Mouse (Mus musculus) regulatory T cell (primary cell): ENCODE data around the gene Mcoln3.

Experiments used
- in situ Hi-C: fragments of 300-600 bp; cut with MboI, MseI; formaldehyde crosslinking; loops from one replicate; pipeline ENCODE4 v1.15.1; 2025; ENCODE audit warnings: high pct_unique_total_duplicates

Mcoln3 gene

DNA sequence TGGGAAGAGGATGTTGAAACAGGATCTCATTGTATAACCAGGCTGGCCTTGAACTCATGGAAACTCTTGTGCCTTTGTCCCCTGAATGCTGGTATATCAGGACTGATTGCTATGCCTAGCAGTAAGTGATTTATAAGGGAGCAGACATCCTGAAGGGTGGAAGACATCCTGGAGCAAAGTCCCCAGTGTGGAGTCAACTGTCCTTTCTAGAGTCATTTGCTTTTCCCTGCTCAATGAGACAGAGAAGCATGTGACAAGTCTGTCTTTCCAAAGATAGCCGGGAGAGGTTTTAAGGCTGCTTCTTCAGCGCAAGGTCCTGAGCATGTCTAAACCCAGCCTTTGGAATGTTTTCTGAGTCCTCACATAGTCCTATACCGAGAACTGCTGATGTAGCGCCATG is 52.1 kb downstream of the Mcoln3 start:
- in situ Hi-C loops, result loop anchor here (25.0 kb wide), 1 partner anchor 582 kb away; the partner anchor contains the start of gene Znhit6

DNA sequence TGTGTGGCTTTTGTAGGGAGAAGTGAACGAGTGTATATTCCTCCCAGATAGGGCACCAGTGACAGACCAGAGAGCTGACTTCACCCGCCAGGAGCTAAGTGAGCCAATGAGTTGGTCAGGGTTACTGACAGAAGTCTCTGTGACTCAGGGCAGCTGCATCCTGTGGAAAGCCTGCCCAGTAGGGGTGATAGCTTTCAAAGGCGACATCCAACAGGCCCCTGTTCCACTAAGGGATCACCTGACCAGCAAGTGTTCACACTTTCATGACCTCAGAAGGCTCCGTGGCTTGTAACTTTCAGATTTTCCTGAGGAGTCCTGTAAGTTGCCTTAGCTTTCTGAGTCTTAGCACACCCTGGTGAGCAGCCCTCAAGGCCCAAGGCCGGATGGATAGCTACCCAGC is 55.8 kb downstream of the Mcoln3 start:
- in situ Hi-C loops, result loop anchor here (25.0 kb wide), 1 partner anchor 586 kb away; the partner anchor contains the start of gene Znhit6

DNA sequence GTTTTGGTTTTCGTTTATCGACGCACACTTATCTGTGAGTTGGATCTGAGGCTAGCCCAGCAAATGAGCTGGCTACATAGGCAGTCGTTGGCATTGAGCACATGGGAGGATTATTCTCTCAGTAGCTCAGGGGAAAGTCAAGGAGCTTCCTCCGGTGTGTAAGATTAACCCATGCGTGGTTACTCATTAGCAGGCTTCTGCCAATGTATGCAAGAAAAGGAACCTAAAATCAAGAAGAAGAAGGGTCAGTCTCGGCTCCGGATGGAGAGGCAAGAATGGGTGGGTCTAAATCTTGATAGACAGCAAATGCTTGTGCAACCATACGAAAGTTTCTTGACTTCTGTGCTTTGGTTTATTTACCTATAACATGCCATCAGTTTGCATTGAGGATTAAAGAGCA is 57.0 kb downstream of the Mcoln3 start:
- in situ Hi-C loops, result loop anchor here (25.0 kb wide), 1 partner anchor 587 kb away; the partner anchor contains the start of gene Znhit6

DNA sequence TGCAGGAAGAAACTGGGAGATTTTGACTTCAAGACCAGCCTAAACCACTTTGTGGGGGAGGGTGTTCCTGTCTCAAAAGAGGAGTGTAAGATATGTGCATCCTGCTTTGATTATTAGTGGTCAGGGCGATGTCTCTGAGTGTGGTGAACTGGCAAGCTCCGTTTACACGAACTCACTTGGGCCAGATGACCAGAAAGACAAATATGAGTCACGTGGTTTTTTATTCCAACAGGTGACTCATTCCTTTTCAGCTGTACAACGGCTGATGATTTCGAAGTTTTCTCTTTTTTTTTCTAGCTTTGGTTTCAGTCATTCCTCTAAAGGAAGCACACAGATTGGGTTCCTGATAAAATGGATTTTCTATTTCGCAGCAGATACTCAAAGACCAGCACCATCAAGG is 60.0 kb downstream of the Mcoln3 start:
- in situ Hi-C loops, result loop anchor here (5.0 kb wide), 2 partner anchors 120 to 225 kb away; no protein-coding TSS in a partner anchor

DNA sequence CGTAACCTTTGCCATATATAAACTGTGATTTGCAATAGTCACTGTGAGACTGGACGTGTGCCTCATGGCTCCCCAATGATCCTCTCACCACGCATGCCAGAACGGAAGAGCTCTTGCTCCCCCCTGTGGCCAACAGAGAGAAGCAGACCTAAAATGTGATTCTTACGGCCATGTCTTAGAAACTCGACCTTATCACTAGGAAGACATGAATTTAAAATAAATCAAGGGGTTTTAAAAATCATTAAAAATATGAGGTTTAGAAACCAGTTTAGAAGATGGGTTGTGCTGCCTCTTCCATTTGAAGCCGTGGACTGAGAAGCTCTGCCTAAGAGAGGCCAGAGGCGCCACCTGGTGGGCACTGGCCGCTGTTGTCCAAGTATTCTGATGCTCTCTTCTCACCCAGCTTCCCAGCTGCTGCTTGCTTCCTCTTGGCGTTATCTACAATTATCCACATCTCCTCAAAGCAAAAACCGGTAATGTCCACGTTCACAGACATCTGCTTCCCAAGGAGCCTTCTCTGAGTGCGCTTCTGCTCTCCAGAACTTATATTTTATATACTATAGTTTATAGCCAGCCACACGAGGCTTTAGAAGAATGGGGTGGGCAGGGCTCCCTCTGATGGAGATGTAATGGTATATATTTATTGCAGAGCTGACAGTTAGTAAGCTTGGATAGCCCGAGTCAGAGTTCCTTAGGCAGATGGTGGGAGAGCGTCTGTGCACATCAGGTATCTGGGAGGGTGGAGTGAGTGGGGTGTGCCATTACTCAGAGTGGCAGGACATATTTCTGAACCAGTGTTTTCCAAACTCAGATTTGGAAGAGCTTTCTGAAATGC is 60.7 kb downstream of the Mcoln3 start:
- in situ Hi-C loops, result loop anchor here (5.0 kb wide), 2 partner anchors 121 to 226 kb away; no protein-coding TSS in a partner anchor

DNA sequence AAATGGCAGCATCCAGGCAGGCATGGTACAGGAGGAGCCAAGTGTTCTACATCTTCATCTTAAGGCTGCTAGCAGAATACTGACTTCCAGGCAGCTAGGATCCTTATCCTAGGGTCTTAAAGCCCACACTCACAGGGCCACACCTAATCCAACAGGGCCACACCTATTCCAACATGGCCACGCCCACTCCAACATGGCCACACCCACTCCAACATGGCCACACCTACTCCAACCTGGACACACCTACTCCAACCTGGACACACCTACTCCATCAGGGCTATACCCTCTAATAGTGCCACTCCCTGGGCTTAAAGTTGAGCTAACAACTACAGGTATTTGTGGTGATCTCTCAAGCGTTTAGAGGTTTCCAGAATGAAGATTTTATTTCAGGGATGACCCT is 63.1 kb downstream of the Mcoln3 start:
- in situ Hi-C loops, result loop anchor here (5.0 kb wide), 2 partner anchors 107 to 167 kb away; no protein-coding TSS in a partner anchor

DNA sequence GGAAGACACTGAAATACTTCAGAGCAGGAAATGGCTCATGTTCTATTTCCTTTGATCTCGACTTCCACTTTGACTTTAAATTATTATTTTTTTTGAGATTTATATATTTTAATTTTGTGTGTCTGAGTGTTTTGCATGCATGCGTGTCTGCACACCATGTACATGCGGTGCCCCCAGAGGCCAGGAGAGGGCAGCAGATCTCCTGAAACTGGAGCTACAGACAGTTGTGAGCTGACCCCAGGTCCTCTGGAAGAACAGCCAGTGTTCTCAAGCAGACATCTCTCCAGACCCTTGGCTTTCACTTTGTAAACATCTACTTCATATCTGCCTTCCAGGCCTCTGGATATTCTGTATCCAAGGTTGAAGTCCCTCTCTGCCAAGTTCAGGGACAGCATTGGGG is 63.7 kb downstream of the Mcoln3 start:
- in situ Hi-C loops, result loop anchor here (5.0 kb wide), 2 partner anchors 106 to 166 kb away; no protein-coding TSS in a partner anchor

DNA sequence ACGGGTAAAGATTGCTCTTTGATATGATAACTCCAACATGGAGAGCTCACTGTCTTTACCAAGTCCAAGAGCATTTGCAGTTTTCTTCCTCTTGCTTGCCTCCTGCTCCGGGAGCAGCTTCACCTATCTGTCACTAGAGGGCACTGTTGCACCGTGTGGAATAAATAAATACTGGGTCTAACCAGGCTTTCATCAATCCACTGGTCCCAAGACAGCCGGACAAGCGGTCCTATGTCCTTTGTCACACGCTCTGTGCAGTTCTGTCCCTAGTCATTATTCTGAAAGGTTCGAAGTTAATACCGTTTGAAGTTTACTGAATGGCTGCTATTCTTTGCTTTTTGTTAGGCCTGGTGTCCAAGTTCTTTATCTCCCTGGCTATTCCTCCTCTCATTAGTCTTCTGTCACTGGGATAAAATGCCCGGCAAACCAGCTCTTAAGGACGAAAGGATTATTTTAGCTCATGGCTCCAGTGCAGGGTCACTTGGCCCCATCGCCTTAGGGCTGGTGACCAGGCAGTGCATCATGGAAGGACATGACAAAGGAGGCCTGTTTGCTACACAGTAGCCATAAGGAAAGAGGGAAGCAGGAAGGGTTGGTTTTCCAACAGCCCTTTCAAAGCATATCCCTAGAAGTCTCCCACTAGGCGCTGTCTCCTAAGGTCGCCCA is 67.9 kb downstream of the Mcoln3 start:
- in situ Hi-C loops, result loop anchor here (5.0 kb wide), 2 partner anchors 102 to 162 kb away; no protein-coding TSS in a partner anchor

DNA sequence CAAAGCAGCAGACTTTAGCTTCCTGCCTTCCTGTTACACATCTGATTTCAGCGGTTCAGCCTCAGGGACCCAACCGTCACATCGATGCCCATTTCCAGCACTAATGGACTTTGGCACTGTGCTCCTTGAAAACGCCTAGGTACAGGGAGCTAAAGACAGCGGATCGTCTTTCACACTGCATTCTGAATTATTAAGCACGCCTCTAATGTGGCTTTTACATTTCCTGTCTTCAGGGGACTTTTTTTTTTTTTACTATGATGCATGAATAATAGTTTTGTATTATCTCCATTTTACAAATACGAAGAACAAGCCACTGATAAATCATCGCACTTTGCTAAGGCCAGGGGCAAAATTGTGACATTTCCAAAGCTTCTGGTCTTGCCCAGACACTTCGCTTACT is 68.8 kb downstream of the Mcoln3 start:
- in situ Hi-C loops, result no loop called here

DNA sequence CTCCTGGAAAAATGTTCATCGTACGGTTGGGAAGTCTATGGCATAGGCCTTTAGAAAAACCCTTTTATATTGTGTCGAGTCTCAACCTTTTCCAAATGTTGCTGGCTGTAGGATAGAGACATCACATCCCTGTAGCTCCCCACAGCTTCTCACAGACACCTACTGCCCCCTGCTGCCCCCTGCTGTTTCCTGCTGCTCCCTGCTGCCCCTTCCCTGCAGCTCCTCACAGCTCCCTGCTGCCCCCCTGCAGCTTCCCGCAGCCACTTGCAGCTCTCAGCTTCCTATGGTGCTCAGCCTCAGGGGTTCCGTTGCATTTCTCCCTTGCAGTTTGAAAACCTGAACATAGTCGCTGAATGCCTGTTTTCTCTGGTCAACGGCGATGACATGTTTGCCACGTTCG is 72.7 kb downstream of the Mcoln3 start:
- in situ Hi-C loops, result no loop called here
